17 mouse cellular contexts compared by ENCODE assay signal in genomic region chr12:9578591-9578990, GRCm38 (mm10). TPM values are rescaled to one million over a fixed set of nuclear protein-coding genes. Genes with fewer than 3 reads are reported as not detected.
DNase-seq lines count a peak whose midpoint lies in the region; ATAC-seq and TF ChIP-seq lines count a peak whose summit lies in the region.
"Had no signal": no experiment of that assay in that cellular context is flagged by ENCODE, and none has a peak within 500 bp of the region (broad histone marks: within the 10 kb centered on the region; RNA-seq: fewer than 3 reads in every experiment).

No protein-coding gene starts in this region.

- TF ChIP-seq POLR2A in embryonic fibroblast, embryonic 13.5 days (IDR thresholded peaks at IDR 0.05; ENCODE audit: low read depth, low read length) = no peak

- H3K4me1 ChIP-seq in heart, embryonic 10.5 days = peaks cover 35% of the 10 kb centered on the region
- H3K4me1 ChIP-seq in kidney, embryonic 16.5 days (ENCODE audit: insufficient read depth, low read length) = peaks cover 33% of the 10 kb centered on the region
- H3K4me1 ChIP-seq in embryonic fibroblast, embryonic 13.5 days (ENCODE audit: control insufficient read depth, insufficient read depth, low read length) = peaks cover 8% of the 10 kb centered on the region; the same call in 1 of the 2 replicates
- H3K4me1 ChIP-seq in stomach, embryonic 16.5 days (ENCODE audit: control insufficient read depth, insufficient read depth, low read length) = peaks cover 7% of the 10 kb centered on the region; the same call in 1 of the 2 replicates

- H3K27me3 ChIP-seq in heart, embryonic 10.5 days (ENCODE audit: insufficient read depth, poor library complexity, severe bottlenecking) = peaks cover 97% of the 10 kb centered on the region
- H3K27me3 ChIP-seq in kidney, embryonic 16.5 days (ENCODE audit: insufficient read depth, low read length) = peaks cover 76% of the 10 kb centered on the region
- peaks cover 28% of the 10 kb centered on the region for H3K27me3 ChIP-seq in stomach, embryonic 16.5 days (ENCODE audit: control insufficient read depth, insufficient read depth, low read length)

- no peaks in the 10 kb centered on the region for H3K9me3 ChIP-seq in heart, embryonic 10.5 days
- H3K9me3 ChIP-seq in kidney, embryonic 16.5 days (ENCODE audit: low read length) = no peaks in the 10 kb centered on the region
- H3K9me3 ChIP-seq in stomach, embryonic 16.5 days (replicated peaks; ENCODE audit: control insufficient read depth, low read length) = no peaks in the 10 kb centered on the region
- H3K9me3 ChIP-seq: forebrain, embryonic 12.5 days; midbrain, embryonic 15.5 days had no signal

- intact Hi-C loops in left cerebral cortex, postnatal 4 days (cut with DNase I) = no loop called here

- no peak overlapping the region for H3K9ac ChIP-seq in kidney, embryonic 16.5 days (replicated peaks; ENCODE audit: low read length)
- no peak overlapping the region for H3K9ac ChIP-seq in stomach, embryonic 16.5 days (ENCODE audit: low read length)
- H3K9ac ChIP-seq: forebrain, embryonic 12.5 days; midbrain, embryonic 15.5 days had no signal

- 0 out of 2 replicates have a peak overlapping the region, but pooled peaks have one; percentile 5 for H3K4me3 ChIP-seq in heart, embryonic 10.5 days
- H3K4me3 ChIP-seq in kidney, embryonic 16.5 days (ENCODE audit: low read length) = peak overlapping the region; percentile 11; the same call in 1 of the 2 replicates
- peak overlapping the region; percentile 25; the same call in 1 of the 2 replicates for H3K4me3 ChIP-seq in embryonic fibroblast, embryonic 13.5 days (ENCODE audit: insufficient read depth, low read length)
- H3K4me3 ChIP-seq in stomach, embryonic 16.5 days (replicated peaks; ENCODE audit: low read length) = peak overlapping the region; percentile 64
- H3K4me3 ChIP-seq: forebrain, embryonic 12.5 days; midbrain, embryonic 15.5 days had no signal

- H3K27ac ChIP-seq in heart, embryonic 10.5 days = no peak overlapping the region
- H3K27ac ChIP-seq in kidney, embryonic 16.5 days (ENCODE audit: low read length) = no peak overlapping the region
- no peak overlapping the region for H3K27ac ChIP-seq in embryonic fibroblast, embryonic 13.5 days (ENCODE audit: insufficient read depth, low read length)
- H3K27ac ChIP-seq in stomach, embryonic 16.5 days (ENCODE audit: low read length) = no peak overlapping the region
- H3K27ac ChIP-seq: forebrain, embryonic 12.5 days; midbrain, embryonic 15.5 days had no signal

- H3K4me2 ChIP-seq in kidney, embryonic 16.5 days (replicated peaks; ENCODE audit: low read depth, low read length) = peak overlapping the region; percentile 45
- peak overlapping the region; percentile 57 for H3K4me2 ChIP-seq in stomach, embryonic 16.5 days (ENCODE audit: low read depth, low read length)
- H3K4me2 ChIP-seq: forebrain, embryonic 12.5 days; midbrain, embryonic 15.5 days had no signal

- no peak for TF ChIP-seq CTCF in embryonic fibroblast, embryonic 13.5 days (IDR thresholded peaks at IDR 0.05; ENCODE audit: borderline replicate concordance, insufficient read depth, low read length)

- DNase-seq in heart, embryonic 10.5 days (ENCODE audit: low spot score) = no peak
- DNase-seq in heart, postnatal 4 days = no peak
- DNase-seq in kidney, postnatal 25 days = no peak
- no peak for DNase-seq in thymus, postnatal 10 days (ENCODE audit: low spot score in 2 of 2)
- no peak for DNase-seq in left cerebral cortex, postnatal 4 days
- DNase-seq: adrenal gland, postnatal 14 days; cerebellum, adult 9-10 months; heart, adult 18-20 months; heart, postnatal 36 days; kidney, adult 11 months; lung, adult 2 months had no signal

- WGBS in heart, embryonic 10.5 days = 18% methylated on average over 4 of the region's 4 CpGs
- WGBS in kidney, embryonic 16.5 days = 35% methylated on average over 4 of the region's 4 CpGs
- 49% methylated on average over 4 of the region's 4 CpGs for WGBS in stomach, embryonic 16.5 days

- no peak for ATAC-seq in kidney, embryonic 16.5 days (ENCODE audit: low FRiP score, low TSS enrichment)
- no peak for ATAC-seq in stomach, embryonic 16.5 days (ENCODE audit: insufficient read depth, low FRiP score)
- ATAC-seq: midbrain, embryonic 15.5 days had no signal

- no peaks in the 10 kb centered on the region for H3K36me3 ChIP-seq in heart, embryonic 10.5 days
- H3K36me3 ChIP-seq in kidney, embryonic 16.5 days (ENCODE audit: insufficient read depth, low read length) = no peaks in the 10 kb centered on the region
- H3K36me3 ChIP-seq in stomach, embryonic 16.5 days (ENCODE audit: control insufficient read depth, insufficient read depth, low read length) = no peaks in the 10 kb centered on the region
- H3K36me3 ChIP-seq: forebrain, embryonic 12.5 days; midbrain, embryonic 15.5 days had no signal

RNA-seq across cellular contexts. Expression of gene Osr1, which starts 8.7 kb away (rescaled TPM):
- polyA plus RNA-seq in heart, embryonic 10.5 days (2016; fragmentation: Nextera tagmentation; extraction: Ambion mirVana) = 2.8 and 14.9 TPM in 2 replicates
- total RNA-seq in heart, postnatal 4 days (2021) = 10 to 100 TPM; 12.1 to 12.3 TPM
- polyA plus RNA-seq in kidney, embryonic 16.5 days (2015; fragmentation: Nextera tagmentation; extraction: Ambion mirVana) = 20.3 and 30.8 TPM in 2 replicates
- polyA plus RNA-seq in embryonic fibroblast, embryonic 13.5 days (2011; ENCODE audit: insufficient read length, low read depth, missing spikeins) = 27.0 and 44.7 TPM in 2 replicates
- 37.6 and 39.8 TPM in 2 replicates for polyA plus RNA-seq in stomach, embryonic 16.5 days (2015; fragmentation: Nextera tagmentation; extraction: Ambion mirVana)
- 1 to 10 TPM; 4.4 to 6.0 TPM for total RNA-seq in left cerebral cortex, postnatal 4 days (2021)
- total RNA-seq: liver, adult 2 months had no signal
- polyA plus RNA-seq: liver, adult 2 months had no signal

Comparison
In these comparisons a context has a peak if more than half of its experiments do, and no peak if none do; other contexts are left out.
1. H3K4me3 ChIP-seq: peak in every context shown above with its lines; median percentile 64 in stomach, embryonic 16.5 days; 25 in embryonic fibroblast, embryonic 13.5 days; 11 in kidney, embryonic 16.5 days; 5 in heart, embryonic 10.5 days.